Mouse (Mus musculus): ENCODE results near the gene Tulp2.

- TF ChIP-seq CTCF (IDR thresholded peaks at IDR 0.05; ENCODE audit: extremely low read depth, insufficient read depth, low read length) (no peak), POLR2A (IDR thresholded peaks at IDR 0.05; ENCODE audit: extremely low read depth, insufficient read depth, low read length) (no peak)
Measured at GRCm38 (mm10) chr7:45490822-45491221, 9.1 kb downstream of the Tulp2 start.

All from cortical plate, adult 2 months (tissue).